Mouse (Mus musculus) embryonic fibroblast, embryonic 13.5 days (primary cell): Measurements from ENCODE around the gene Hmg20b.

Source experiments
- CTCF ChIP-seq: IDR thresholded peaks from 2 replicates; pipeline ENCODE4 v1.5.1; 2011; ENCODE audit warnings: mild to moderate bottlenecking, control low read depth, low read length, moderate library complexity, borderline replicate concordance; ENCODE audit not compliant: insufficient read depth
- POLR2A ChIP-seq: IDR thresholded peaks from 2 replicates; pipeline ENCODE4 v1.6.1; 2011; ENCODE audit warnings: low read depth, mild to moderate bottlenecking, control low read depth, low read length, moderate library complexity

- TF ChIP-seq CTCF (no peak), POLR2A (no peak)
These were observed 39.1 kb upstream of the Hmg20b start for GRCm38 (mm10) chr10:81389373-81389772.
